Mouse (Mus musculus) adipocyte (in vitro differentiated cells): ENCODE results near the gene Npdc1.
"Not testable (repeated sequence)": the region's sequence is repeated elsewhere in the genome, so short reads cannot be mapped to it uniquely, and the experiment has no call there.

Experiments
- DNase-seq: peaks from one replicate; pipeline ENCODE4 v3.0.0-alpha.2; 2016; ENCODE audit warnings: low spot score

Npdc1 gene

DNA sequence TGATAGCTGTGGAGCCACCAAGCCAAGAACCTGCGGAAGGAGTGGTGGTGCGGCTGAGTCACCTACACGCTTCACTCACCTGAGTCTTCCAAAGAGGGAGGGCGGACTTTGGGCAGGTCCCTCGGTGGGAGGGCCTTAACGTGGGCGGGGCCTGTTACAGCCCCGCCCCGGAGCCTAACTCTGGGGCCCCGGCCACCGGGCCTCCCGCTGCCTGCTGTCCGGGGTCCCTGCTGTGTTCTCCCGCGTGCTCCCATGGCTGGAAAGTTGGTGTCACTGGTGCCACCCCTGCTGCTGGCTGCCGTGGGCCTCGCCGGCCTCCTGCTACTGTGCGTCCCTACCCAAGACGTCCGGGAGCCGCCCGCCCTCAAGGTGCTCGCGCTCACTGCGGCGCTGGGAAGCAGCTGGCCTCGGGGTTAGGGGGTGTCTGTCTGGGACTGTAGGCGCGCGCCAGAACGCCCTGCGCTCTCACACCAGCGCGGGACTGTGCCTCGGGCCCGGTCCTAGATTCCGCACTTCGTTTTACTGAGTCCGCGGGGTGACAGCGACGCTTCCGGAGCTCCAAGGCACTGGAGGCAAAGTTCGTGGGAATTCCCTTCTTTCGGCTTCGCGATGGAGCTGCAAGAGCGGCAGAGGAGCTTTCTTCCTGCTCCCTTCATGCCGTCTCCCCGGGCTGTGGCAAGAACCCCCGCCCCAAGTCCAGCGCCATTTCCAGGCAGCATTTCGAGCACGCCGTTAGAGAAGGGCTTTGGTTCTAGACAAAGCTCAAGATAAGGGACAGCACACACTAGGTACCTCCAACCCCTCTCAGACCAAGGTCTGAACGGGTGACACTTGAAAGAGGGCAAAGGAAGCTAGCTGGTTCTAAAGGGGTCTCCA, 3.2 kb upstream of the Npdc1 start, which contains the start of gene Entpd2:
TSS of gene Entpd2 (plus strand) at position 154 of the 876 bp plus-strand sequence.
- no peak for DNase-seq

DNA sequence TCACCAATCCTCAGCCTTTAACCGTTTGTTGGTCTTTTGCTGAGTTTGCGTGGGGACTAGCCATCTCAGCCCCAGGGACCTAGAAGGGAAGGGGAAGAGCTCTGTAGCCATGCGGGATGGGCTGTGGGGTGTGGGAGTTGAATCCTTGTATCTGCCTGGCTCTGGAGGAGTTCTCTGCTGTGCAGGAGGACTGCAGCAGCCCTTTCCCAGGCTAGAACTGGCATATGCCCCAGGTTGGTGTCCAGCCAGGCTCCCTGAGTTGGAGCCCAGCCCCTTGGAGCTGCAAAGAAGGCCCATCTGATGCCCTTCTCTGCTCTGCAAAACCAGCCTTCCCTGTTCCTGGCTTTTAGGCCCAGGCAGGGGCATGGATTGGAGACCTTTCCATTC, 2.6 kb upstream of the Npdc1 start:
- peak; percentile 78 for DNase-seq

DNA sequence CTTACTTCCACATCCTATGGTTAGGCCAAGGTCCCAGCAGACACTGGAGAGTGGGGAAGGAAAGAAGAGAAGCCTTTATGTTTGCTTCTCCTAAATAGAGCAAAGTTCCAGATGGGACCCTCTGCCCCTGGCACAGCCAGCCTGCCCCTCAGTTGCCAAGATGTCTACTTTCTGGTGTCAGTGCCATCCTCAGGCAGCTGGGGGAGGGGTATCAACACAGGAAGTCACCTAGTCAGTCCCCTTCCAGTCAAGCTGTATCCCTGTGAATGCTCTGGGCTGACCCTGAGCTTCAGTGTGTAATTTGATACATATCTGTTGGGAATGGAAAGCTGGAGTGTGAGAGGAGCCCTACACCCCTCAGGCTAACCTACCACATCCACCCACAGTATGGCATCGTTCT, 2.1 kb upstream of the Npdc1 start:
- no peak for DNase-seq

GRCm38 (mm10) chr2:25398065-25398464, 1.1 kb upstream of the Npdc1 start:
- no peak for DNase-seq

- no peak for DNase-seq
Measured at GRCm38 (mm10) chr2:25400291-25400690, 1.1 kb downstream of the Npdc1 start.

GRCm38 (mm10) chr2:25400764-25401163, 1.6 kb downstream of the Npdc1 start:
- DNase-seq = peak; percentile 53

GRCm38 (mm10) chr2:25402377-25402971, 3.3 kb downstream of the Npdc1 start:
- DNase-seq = peak; percentile 91

DNA sequence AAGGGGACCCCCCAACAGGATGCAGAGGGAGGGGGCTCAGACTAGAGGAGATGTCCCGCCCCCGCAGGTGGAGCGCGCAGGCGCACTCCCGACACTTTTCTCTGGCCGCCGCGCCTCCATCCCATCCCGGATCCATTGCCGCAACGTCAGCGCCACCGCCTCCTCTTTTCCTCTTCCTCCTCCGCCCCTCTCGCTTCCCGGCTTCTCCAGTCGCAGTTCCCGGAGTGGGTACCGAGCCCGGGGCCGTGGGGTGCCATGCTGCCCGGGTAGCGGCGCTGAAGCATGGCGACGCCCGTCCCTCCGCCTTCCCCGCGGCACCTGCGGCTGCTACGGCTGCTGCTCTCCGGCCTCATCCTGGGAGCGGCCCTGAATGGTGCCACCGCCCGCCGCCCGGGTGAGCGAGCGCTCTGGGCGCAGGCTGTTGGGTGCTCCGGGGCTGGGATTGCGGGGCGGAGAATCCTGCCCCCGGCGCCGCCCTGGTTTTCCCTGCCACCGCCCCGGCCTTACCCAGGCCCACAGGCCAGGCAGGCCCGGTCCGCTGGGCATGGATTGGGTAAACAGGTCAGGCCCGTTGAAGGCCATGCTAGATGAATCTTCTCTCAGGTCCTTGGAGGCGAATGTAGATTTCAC, 3.9 kb downstream of the Npdc1 start:
- peak; percentile 70 for DNase-seq

- peak; percentile 54 for DNase-seq
Measured at GRCm38 (mm10) chr2:25403994-25404393, 4.8 kb downstream of the Npdc1 start.

DNA sequence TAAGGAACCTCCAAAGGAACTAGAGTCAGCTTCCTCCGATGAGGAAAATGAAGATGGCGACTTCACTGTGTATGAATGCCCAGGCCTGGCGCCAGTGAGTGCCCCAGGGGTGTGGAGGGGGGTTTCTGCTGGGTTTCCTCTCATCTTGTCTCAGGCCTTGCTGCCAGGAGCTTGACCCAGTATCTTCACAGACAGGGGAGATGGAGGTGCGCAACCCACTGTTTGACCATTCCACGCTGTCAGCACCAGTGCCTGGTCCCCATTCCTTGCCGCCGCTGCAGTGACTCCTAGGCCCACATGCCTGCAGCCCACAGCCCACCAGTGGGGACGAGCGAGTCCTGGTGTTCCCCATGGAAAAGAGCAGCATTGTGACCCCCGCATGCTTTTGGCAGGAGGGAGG, 9.8 kb downstream of the Npdc1 start:
- DNase-seq = no peak

- not testable (repeated sequence) for DNase-seq
Measured at GRCm38 (mm10) chr2:25413436-25413835, 14.3 kb downstream of the Npdc1 start.

GRCm38 (mm10) chr2:25417426-25417825, 18.3 kb downstream of the Npdc1 start:
- peak; percentile 88 for DNase-seq

DNA sequence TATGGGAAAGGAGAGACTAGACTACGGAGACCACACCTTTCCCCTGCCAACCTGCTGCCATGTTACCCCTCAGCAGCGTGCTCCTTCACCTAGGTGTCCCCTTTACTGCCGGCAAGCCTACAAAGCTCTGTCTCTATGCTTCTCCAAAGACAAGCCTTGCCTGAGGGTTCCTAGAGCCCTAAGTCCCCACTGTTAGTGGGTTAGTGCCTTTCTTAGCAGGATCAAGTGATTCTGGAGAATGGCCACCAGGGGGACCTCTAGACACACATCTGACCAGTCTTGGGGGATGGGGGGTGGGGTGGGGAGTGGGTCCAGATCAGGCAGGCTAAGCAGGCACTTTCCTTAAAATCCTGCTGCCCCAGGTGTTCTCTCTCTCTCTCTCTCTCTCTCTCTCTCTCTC, 22.7 kb downstream of the Npdc1 start:
- DNase-seq = peak; percentile 64

DNA sequence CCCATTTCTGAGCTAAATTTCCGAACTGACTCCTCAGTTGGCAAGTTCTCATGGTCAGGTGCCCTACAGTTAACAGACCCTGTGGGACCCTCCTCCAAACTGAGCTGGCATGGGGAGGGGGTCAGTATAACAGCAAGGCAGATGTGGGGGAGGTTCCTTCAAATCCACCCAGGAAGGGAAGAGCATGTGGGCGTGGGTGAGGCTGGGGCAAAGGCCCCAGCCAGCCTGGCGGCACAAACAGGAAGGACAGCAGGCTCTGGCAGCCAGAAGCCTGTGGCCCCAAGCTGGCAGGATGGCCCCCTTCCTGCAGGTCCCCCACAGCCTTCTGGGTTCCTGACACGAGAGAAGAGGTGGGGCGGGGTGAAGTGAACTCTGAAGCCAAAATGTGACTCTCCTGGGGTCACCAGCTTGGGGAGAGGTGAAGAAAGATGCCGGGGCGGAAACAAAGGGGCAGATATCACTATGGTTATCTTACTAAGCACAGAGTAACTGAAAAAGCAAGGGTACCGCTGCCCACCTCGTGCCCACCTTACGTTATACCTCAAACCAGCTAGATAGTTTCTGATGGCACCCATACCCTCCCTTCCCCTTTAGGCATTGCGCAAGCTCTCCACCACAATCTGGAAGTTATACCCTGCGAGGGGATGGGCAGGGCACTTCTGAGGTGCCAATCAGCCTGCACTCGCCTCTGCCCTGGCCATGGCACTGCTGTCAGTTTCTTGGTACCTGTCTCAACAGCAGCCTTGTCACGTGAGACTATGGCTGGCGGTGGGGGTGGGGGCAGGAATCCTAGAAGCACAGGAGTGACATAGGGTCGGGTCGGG, 23.6 kb downstream of the Npdc1 start, which contains the start of gene Fut7:
TSS of gene Fut7 (plus strand) at position 681 of the 824 bp plus-strand sequence.
- no peak for DNase-seq

- no peak for DNase-seq
Measured at GRCm38 (mm10) chr2:25423626-25424025, 24.5 kb downstream of the Npdc1 start.

DNA sequence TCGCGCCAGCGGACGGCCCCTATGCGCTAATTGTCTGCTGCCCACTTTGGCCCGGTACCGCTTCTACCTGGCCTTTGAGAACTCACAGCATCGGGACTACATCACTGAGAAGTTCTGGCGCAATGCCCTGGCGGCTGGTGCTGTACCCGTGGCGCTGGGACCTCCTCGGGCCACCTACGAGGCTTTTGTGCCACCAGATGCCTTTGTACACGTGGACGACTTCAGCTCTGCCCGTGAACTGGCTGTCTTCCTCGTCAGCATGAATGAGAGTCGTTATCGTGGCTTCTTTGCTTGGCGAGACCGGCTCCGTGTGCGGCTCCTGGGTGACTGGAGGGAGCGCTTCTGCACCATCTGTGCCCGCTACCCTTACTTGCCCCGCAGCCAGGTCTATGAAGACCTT, 26.3 kb downstream of the Npdc1 start:
- no peak for DNase-seq

DNA sequence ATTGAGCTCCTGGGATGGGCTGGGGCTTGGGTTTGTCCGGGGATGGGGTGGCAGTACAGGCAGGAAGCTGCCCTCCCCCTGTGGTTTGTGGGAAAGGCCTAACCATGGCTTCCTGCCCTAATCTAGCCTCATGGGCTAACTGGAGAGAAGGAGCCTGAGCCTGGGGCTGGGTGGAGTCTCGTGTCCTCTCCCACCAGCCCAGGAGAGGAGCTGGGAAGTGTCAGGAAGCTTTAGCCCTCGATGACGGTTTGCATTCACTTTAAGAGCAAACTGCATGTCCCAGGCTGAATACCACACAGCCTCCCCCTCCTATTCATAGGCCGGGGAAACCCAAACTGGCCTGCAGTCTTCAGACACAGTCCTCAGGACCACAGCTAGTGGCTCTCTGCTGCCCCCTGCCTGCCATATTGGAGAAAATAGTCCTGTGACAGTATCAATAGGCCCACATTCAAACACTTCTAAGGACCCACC, 27.6 kb downstream of the Npdc1 start:
- DNase-seq = peak; percentile 84

DNA sequence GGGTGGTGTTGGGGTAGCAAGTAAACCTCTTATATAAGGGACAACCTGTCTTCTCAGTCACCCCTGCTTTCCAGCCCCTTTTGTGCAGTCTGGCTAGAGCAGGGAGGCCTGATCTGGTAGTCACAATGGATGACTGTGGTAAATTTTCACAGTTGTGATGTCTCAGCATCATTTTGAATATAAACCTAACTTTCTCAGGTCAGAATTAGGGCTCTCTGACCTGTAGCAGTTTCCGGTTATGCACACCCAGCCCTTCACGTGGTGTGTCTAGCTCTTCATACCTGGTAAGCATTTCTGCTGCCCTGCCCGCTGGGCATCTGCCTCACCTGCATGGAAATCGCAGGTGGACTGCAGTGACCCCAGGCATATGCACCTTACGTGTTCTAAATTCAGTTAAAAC, 28.1 kb downstream of the Npdc1 start:
- DNase-seq = no peak

DNA sequence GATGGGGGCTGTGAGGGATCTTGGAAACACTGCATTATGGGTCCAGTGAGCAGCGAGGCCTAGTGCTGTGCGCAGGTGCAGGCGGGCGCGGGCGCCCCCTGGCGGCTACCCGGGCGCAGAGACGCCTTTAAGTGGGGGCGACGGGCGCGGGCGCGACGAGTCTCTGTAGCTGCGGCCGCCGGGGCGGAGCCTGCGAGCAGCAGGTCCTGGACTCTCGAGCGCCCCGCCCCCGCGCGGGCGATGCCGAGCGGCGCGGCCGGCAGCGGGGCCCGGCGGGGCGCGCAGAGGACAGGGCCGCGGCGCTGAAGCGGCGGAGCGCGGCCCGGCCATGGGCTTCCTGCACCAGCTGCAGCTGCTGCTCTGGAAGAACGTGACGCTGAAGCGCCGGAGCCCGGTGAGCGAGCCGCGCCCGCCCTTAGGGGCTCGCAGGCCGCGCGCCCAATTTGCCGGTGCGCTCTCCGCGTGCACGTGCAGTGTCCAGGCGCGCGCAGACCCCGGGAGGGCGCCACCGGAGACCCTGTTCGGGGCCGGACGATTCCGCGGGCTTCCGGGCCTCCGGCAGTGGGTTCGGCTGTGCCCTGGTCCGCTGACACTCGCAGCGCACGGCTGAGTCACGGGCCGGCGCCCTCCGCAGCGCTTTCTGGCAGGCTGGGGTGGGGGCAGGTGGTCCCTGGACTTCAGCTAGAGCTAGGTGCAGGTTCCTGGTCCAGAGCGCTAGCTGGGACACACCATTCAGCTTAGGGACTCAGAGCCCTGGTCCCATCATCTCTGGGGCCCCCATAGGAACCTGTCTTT, 29.5 kb downstream of the Npdc1 start, which contains the start of gene Abca2:
TSS of gene Abca2 (plus strand) at position 262 of the 795 bp plus-strand sequence.
- DNase-seq = peak; percentile 83

DNA sequence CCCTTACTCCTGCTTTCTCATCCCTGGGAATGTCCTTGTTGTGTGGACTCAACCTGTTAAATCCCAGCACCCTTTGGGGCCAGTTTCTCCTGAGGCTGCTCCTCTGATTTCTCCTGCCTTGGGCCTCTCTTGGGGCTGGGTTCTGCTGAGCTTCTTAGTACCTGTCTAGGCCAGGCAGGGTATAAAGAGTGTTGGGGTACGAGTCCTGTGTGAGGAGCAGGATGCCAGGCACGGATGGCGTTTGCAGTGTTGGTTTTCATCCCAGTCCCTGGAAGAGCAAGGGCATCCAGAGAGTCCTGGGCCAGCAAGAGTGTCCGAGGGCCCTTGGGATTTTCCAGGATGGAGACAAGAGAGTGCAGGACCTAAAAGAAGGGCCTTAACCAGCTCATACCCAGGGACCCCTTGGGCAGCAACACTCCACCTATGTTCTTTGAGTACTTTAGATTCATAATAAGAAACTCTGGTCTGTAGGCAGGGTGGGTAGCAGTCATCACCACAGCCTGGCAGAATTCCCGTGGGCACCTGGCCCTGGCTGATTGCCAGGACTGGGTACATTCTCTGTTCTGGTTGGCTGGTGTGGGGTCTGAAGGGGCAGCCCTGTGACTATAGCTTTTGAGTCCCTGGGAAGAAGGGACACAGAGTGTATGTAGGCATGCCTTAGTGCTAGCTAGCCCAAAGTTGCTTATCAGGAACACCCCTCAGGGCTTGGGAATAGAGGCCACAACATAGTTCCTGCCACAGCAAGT, 30.5 kb downstream of the Npdc1 start:
- no peak for DNase-seq
